In the genomic region with DNA sequence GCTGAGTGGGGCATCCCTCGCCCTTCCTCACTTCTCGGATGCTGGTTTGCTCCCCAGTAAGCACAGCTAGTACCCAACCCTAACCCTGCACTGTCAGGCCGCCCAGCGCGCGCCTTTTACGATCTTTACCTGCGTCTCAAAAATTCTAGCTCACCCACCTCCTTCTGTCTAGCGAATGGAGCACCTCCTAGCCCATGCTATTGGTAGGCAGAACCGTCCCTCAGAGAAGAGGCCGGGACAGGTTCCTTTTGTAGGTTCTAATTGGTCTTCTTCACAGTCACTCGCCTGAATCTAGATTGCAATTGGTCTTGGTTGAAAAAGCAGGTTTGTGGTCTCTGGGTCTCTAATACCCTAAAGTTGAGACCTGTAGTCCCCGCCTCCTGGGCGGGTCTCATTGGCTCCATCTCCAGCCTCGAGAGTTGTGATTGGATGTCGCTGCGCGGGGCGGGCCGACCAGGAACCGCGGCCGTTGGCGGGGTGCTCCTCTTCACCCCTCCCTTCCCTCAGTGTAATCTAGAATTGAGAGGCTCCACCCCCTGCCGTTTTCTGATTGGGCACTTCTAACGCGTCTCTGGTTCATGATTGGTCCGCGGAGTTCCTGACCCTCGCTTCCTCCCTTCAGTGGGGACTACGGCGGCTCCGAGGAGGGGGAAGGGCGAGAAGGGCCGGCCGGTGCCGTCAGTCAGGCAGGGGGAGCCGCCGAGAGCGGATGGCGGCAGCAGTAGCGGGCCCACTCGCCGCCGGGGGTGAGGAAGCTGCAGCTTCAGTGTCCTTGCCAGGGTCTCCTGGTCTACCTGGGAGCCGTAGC, we compare ENCODE assay signal across 8 mouse cellular contexts. TPM values are rescaled to one million over a fixed set of nuclear protein-coding genes. Genes with fewer than 3 reads are reported as not detected.
DNase-seq lines count a peak whose midpoint lies in the region; ATAC-seq and TF ChIP-seq lines count a peak whose summit lies in the region.

A gene (minus strand): TSS at position 505 of the 808 bp plus-strand sequence.
A gene (plus strand): TSS at position 624 of the 808 bp plus-strand sequence.
A gene (plus strand): TSS at position 678 of the 808 bp plus-strand sequence.

- H3K4me1 ChIP-seq in G1E (ENCODE audit: insufficient read depth, low read depth, low read length): peaks cover 64% of the 10 kb centered on the region
- H3K4me1 ChIP-seq in forebrain, embryonic 16.5 days (replicated peaks; ENCODE audit: control insufficient read depth, insufficient read depth, low read length): peaks cover 26% of the 10 kb centered on the region
- H3K4me1 ChIP-seq in lung, embryonic 14.5 days (ENCODE audit: insufficient read depth): peaks cover 20% of the 10 kb centered on the region
- H3K4me1 ChIP-seq in olfactory bulb, adult 2 months (ENCODE audit: control insufficient read depth, insufficient read depth, low read length): peaks cover 22% of the 10 kb centered on the region
- H3K4me1 ChIP-seq in thymus, adult 2 months (replicated peaks; ENCODE audit: control insufficient read depth, insufficient read depth, low read length): peaks cover 23% of the 10 kb centered on the region

- H3K9me3 ChIP-seq in G1E (replicated peaks): no peaks in the 10 kb centered on the region
- no peaks in the 10 kb centered on the region for H3K9me3 ChIP-seq in forebrain, embryonic 16.5 days (ENCODE audit: control insufficient read depth, low read length)
- H3K9me3 ChIP-seq in lung, embryonic 14.5 days (ENCODE audit: low read depth, low read length): no peaks in the 10 kb centered on the region

- H3K4me3 ChIP-seq in G1E (ENCODE audit: low read depth, low read length): peak within 1 kb of the TSS; percentile 88
- peak within 1 kb of the TSS; percentile 98 for H3K4me3 ChIP-seq in forebrain, embryonic 16.5 days (replicated peaks; ENCODE audit: low read length)
- peak within 1 kb of the TSS; percentile 94 for H3K4me3 ChIP-seq in layer of hippocampus, adult 2 months
- peak within 1 kb of the TSS; percentile 94 for H3K4me3 ChIP-seq in lung, embryonic 14.5 days (ENCODE audit: low read depth, low read length)
- H3K4me3 ChIP-seq in olfactory bulb, adult 2 months (ENCODE audit: insufficient read depth, low read depth, low read length): peak within 1 kb of the TSS; percentile 66
- peak within 1 kb of the TSS; percentile 84 for H3K4me3 ChIP-seq in thymus, adult 2 months (ENCODE audit: control insufficient read depth, insufficient read depth, low read length)

- H3K27me3 ChIP-seq in G1E (ENCODE audit: insufficient read depth, low read length): peaks cover 10% of the 10 kb centered on the region; the same call in 1 of the 2 replicates
- no peaks in the 10 kb centered on the region for H3K27me3 ChIP-seq in forebrain, embryonic 16.5 days (replicated peaks; ENCODE audit: control insufficient read depth, insufficient read depth, low read length)
- no peaks in the 10 kb centered on the region for H3K27me3 ChIP-seq in lung, embryonic 14.5 days (ENCODE audit: insufficient read depth, low read length)
- no peaks in the 10 kb centered on the region for H3K27me3 ChIP-seq in thymus, adult 2 months (ENCODE audit: control insufficient read depth, insufficient read depth, low read length)

- peak; percentile 84 for TF ChIP-seq POLR2A in olfactory bulb, adult 2 months (IDR thresholded peaks at IDR 0.05; ENCODE audit: insufficient read depth, low read depth, low read length)
- peak; percentile 97 for TF ChIP-seq POLR2A in thymus, adult 2 months (IDR thresholded peaks at IDR 0.05; ENCODE audit: control insufficient read depth, extremely low read depth, insufficient read depth, low read length, poor library complexity)

- peak; percentile 100 for DNase-seq in G1E (ENCODE audit: low spot score)
- peak; percentile 97 to 100 for DNase-seq in cerebellum, adult 18-20 months
- DNase-seq in heart, postnatal 36 days: peak; percentile 96
- peak; percentile 97 to 100 for DNase-seq in layer of hippocampus, adult 2 months (ENCODE audit: low spot score in 2 of 2)
- peak; percentile 100 for DNase-seq in lung, embryonic 14.5 days
- peak; percentile 99 for DNase-seq in thymus, adult 2 months

- peak; percentile 80 for ATAC-seq in G1E (ENCODE audit: extremely low read depth, insufficient number of reproducible peaks, low FRiP score, poor library complexity, severe bottlenecking)
- ATAC-seq in forebrain, embryonic 16.5 days: peak; percentile 98
- ATAC-seq in lung, embryonic 14.5 days (ENCODE audit: insufficient read depth): peak; percentile 97

- under 1% methylated on average over 45 of the region's 46 CpGs for WGBS in forebrain, embryonic 16.5 days
- WGBS in lung, embryonic 14.5 days: under 1% methylated on average over 46 of the region's 46 CpGs
- under 1% methylated on average over 46 of the region's 46 CpGs for WGBS in olfactory bulb, adult 2 months
- under 1% methylated on average over 46 of the region's 46 CpGs for WGBS in thymus, adult 2 months

- intact Hi-C loops in heart, postnatal 36 days (cut with DNase I): loop anchor here (5.0 kb wide), 1 partner anchor 41 kb away; no protein-coding TSS in a partner anchor

- H3K36me3 ChIP-seq in G1E (replicated peaks): peaks cover 37% of the 10 kb centered on the region
- H3K36me3 ChIP-seq in forebrain, embryonic 16.5 days (ENCODE audit: control insufficient read depth, insufficient read depth): no peaks in the 10 kb centered on the region
- peaks cover 10% of the 10 kb centered on the region for H3K36me3 ChIP-seq in lung, embryonic 14.5 days (ENCODE audit: insufficient read depth)
- peaks cover 2% of the 10 kb centered on the region; the same call in 1 of the 2 replicates for H3K36me3 ChIP-seq in thymus, adult 2 months (ENCODE audit: control insufficient read depth, insufficient read depth, low read length)

- H3K4me2 ChIP-seq in forebrain, embryonic 16.5 days (ENCODE audit: low read length): peak within 1 kb of the TSS; percentile 94
- H3K4me2 ChIP-seq in lung, embryonic 14.5 days: peak within 1 kb of the TSS; percentile 90

- peak within 1 kb of the TSS; percentile 85 for H3K9ac ChIP-seq in forebrain, embryonic 16.5 days (replicated peaks; ENCODE audit: low read depth, low read length)
- H3K9ac ChIP-seq in lung, embryonic 14.5 days: peak within 1 kb of the TSS; percentile 75

- H3K27ac ChIP-seq in forebrain, embryonic 16.5 days (ENCODE audit: low read length): peak within 1 kb of the TSS; percentile 94
- H3K27ac ChIP-seq in layer of hippocampus, adult 2 months: peak within 1 kb of the TSS; percentile 98
- peak within 1 kb of the TSS; percentile 97 for H3K27ac ChIP-seq in lung, embryonic 14.5 days (ENCODE audit: low read depth)
- peak within 1 kb of the TSS; percentile 69 for H3K27ac ChIP-seq in olfactory bulb, adult 2 months (ENCODE audit: insufficient read depth, low read depth, low read length)
- peak within 1 kb of the TSS; percentile 98 for H3K27ac ChIP-seq in thymus, adult 2 months (ENCODE audit: control insufficient read depth, insufficient read depth, low read length)

- no peak for TF ChIP-seq CTCF in G1E (IDR thresholded peaks at IDR 0.05; ENCODE audit: low read depth, low read length)
- 0 out of 2 replicates have a peak, but pooled peaks have one; percentile 11 for TF ChIP-seq CTCF in layer of hippocampus, adult 2 months (conservative IDR thresholded peaks at IDR 0.05)
- TF ChIP-seq CTCF in lung, embryonic 14.5 days (IDR thresholded peaks at IDR 0.05; ENCODE audit: low read depth): 0 out of 2 replicates have a peak, but pooled peaks have one; percentile 2
- TF ChIP-seq CTCF in olfactory bulb, adult 2 months (IDR thresholded peaks at IDR 0.05; ENCODE audit: insufficient read depth, low read depth, low read length): no peak
- 0 out of 2 replicates have a peak, but pooled peaks have one; percentile 38 for TF ChIP-seq CTCF in thymus, adult 2 months (IDR thresholded peaks at IDR 0.05; ENCODE audit: borderline replicate concordance, control insufficient read depth, extremely low read depth, insufficient read depth, low read length, poor library complexity)

RNA-seq across cellular contexts. Expression of the first gene that starts in this region (rescaled TPM):
- total RNA-seq in G1E (2014; fragmentation: Nextera tagmentation) (not detected in 2 replicates), G1E (2017) (0.06 and 0.11 TPM in 2 replicates)
- 0.05 and 0.06 TPM in 2 replicates for polyA plus RNA-seq in G1E (2012)
- 0.23 and 0.25 TPM in 2 replicates for polyA plus RNA-seq in forebrain, embryonic 16.5 days (2015; fragmentation: Nextera tagmentation; extraction: Ambion mirVana)
- total RNA-seq in heart, postnatal 36 days (2021): under 1 TPM; 0.16 to 0.31 TPM
- total RNA-seq in layer of hippocampus, adult 2 months (2021): under 1 TPM in 1 of 2 experiments, not detected in 1; 0.56 TPM
- 0.19 TPM in 1 of 2 replicates, not detected in the other for polyA plus RNA-seq in lung, embryonic 14.5 days (2014; fragmentation: Nextera tagmentation; extraction: Ambion mirVana)
- polyA plus RNA-seq in olfactory bulb, adult 2 months (2012; ENCODE audit: insufficient read depth, insufficient read length, low replicate concordance, missing spikeins): not detected in 2 replicates
- polyA plus RNA-seq in thymus, adult 2 months (2012; rRNA removed): 0.27 and 0.31 TPM in 2 replicates

RNA-seq across cellular contexts. Expression of the second gene that starts in this region (rescaled TPM):
- total RNA-seq in G1E (2014; fragmentation: Nextera tagmentation): 92.8 and 98.9 TPM in 2 replicates
- total RNA-seq in G1E (2017): 20.6 and 23.3 TPM in 2 replicates
- polyA plus RNA-seq in G1E (2012): 192 and 269 TPM in 2 replicates
- 19.1 and 19.3 TPM in 2 replicates for polyA plus RNA-seq in forebrain, embryonic 16.5 days (2015; fragmentation: Nextera tagmentation; extraction: Ambion mirVana)
- total RNA-seq in heart, postnatal 36 days (2021): 10 to 100 TPM; 18.4 to 20.5 TPM
- total RNA-seq in layer of hippocampus, adult 2 months (2021): 10 to 100 TPM; 25.4 to 28.1 TPM
- 32.1 and 40.5 TPM in 2 replicates for polyA plus RNA-seq in lung, embryonic 14.5 days (2014; fragmentation: Nextera tagmentation; extraction: Ambion mirVana)
- polyA plus RNA-seq in olfactory bulb, adult 2 months (2012; ENCODE audit: insufficient read depth, insufficient read length, low replicate concordance, missing spikeins): not detected in 2 replicates
- polyA plus RNA-seq in thymus, adult 2 months (2012; rRNA removed): 576 and 587 TPM in 2 replicates

RNA-seq across cellular contexts. Expression of the third gene that starts in this region (rescaled TPM):
- total RNA-seq in G1E (2014; fragmentation: Nextera tagmentation) (27.2 and 44.5 TPM in 2 replicates), G1E (2017) (9.5 and 11.4 TPM in 2 replicates)
- 11.0 and 14.5 TPM in 2 replicates for polyA plus RNA-seq in G1E (2012)
- 5.1 and 8.7 TPM in 2 replicates for polyA plus RNA-seq in forebrain, embryonic 16.5 days (2015; fragmentation: Nextera tagmentation; extraction: Ambion mirVana)
- total RNA-seq in heart, postnatal 36 days (2021): 1 to 10 TPM; 3.9 to 4.9 TPM
- total RNA-seq in layer of hippocampus, adult 2 months (2021): 10 to 100 TPM; 15.5 to 19.7 TPM
- polyA plus RNA-seq in lung, embryonic 14.5 days (2014; fragmentation: Nextera tagmentation; extraction: Ambion mirVana): 9.2 and 11.7 TPM in 2 replicates
- not detected in 2 replicates for polyA plus RNA-seq in olfactory bulb, adult 2 months (2012; ENCODE audit: insufficient read depth, insufficient read length, low replicate concordance, missing spikeins)
- polyA plus RNA-seq in thymus, adult 2 months (2012; rRNA removed): 149 and 153 TPM in 2 replicates

Comparison
In these comparisons a context has a peak if more than half of its experiments do, and no peak if none do; other contexts are left out.
1. Peak in every context shown above with its lines: DNase-seq, ATAC-seq, H3K4me3 ChIP-seq and H3K27ac ChIP-seq.
2. CTCF ChIP-seq: peak in layer of hippocampus, adult 2 months (single experiment), lung, embryonic 14.5 days (single experiment) and thymus, adult 2 months (single experiment); none in G1E (single experiment) and olfactory bulb, adult 2 months (single experiment).